Mouse (Mus musculus) left cerebral cortex, adult 11 months (tissue): ENCODE measurements around the gene Thada.
A peak's percentile ranks its signal among the peaks of the same experiment; 100 is the strongest.
"Not testable (repeated sequence)": the region's sequence is repeated elsewhere in the genome, so short reads cannot be mapped to it uniquely, and the experiment has no call there.

Source experiments
- DNase-seq: peaks from one replicate; pipeline ENCODE4 v3.0.0; 2022; ENCODE audit warnings: low spot score

Gene Thada

GRCm38 (mm10) chr17:84260226-84260625, 205.8 kb downstream of the Thada start:
- DNase-seq, result no peak

GRCm38 (mm10) chr17:84258638-84259261, 207.3 kb downstream of the Thada start:
- DNase-seq, result peak; percentile 58

- DNase-seq, result no peak
Measured at GRCm38 (mm10) chr17:84257927-84258532, 208.0 kb downstream of the Thada start.

GRCm38 (mm10) chr17:84256278-84256819, 209.7 kb downstream of the Thada start:
- DNase-seq, result no peak

GRCm38 (mm10) chr17:84255841-84256240, 210.2 kb downstream of the Thada start:
- DNase-seq, result no peak

- DNase-seq, result no peak
Measured at GRCm38 (mm10) chr17:84251426-84251825, 214.6 kb downstream of the Thada start.

GRCm38 (mm10) chr17:84244182-84244920, 221.7 kb downstream of the Thada start:
- no peak for DNase-seq

GRCm38 (mm10) chr17:84243759-84244158, 222.2 kb downstream of the Thada start:
- DNase-seq, result no peak

- no peak for DNase-seq
Measured at GRCm38 (mm10) chr17:84241308-84241957, 224.6 kb downstream of the Thada start.

- no peak for DNase-seq
Measured at GRCm38 (mm10) chr17:84239679-84240292, 226.2 kb downstream of the Thada start.

GRCm38 (mm10) chr17:84238174-84238573, 227.8 kb downstream of the Thada start:
- DNase-seq, result no peak

GRCm38 (mm10) chr17:84236781-84237557, 229.0 kb downstream of the Thada start:
- DNase-seq, result no peak

GRCm38 (mm10) chr17:84235399-84235928, 230.5 kb downstream of the Thada start:
- no peak for DNase-seq

GRCm38 (mm10) chr17:84234785-84235184, 231.2 kb downstream of the Thada start:
- not testable (repeated sequence) for DNase-seq

GRCm38 (mm10) chr17:84233758-84234157, 232.2 kb downstream of the Thada start:
- no peak for DNase-seq

GRCm38 (mm10) chr17:84231361-84231760, 234.6 kb downstream of the Thada start:
- no peak for DNase-seq

- no peak for DNase-seq
Measured at GRCm38 (mm10) chr17:84228223-84228622, 237.8 kb downstream of the Thada start.

- no peak for DNase-seq
Measured at GRCm38 (mm10) chr17:84226681-84227080, 239.3 kb downstream of the Thada start.

- DNase-seq, result no peak
Measured at GRCm38 (mm10) chr17:84226231-84226630, 239.8 kb downstream of the Thada start.

- DNase-seq, result no peak
Measured at GRCm38 (mm10) chr17:84224217-84224887, 241.7 kb downstream of the Thada start.
